Mouse (Mus musculus): ENCODE results near the gene 4933403O08Rik.

DNA sequence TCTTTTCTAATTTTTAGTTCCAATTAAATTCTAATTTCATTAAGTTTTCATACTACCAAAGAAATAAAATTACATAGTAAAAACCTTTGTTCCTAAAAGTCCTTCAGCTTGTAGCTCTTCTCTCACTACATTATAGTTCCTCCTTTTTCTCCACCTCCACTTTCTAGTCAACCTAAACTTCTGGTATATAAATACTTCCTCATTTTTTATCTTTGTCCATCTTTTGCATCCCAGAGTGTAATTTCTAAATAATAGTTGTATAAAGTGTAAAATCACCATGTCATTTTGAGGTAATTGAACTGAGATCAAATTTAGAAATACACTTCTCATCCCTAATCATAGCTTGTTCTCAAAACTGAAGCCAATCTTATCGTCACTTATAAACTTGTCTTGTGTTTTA, 4.1 kb downstream of the 4933403O08Rik start:
- no peak for TF ChIP-seq CTCF (IDR thresholded peaks at IDR 0.05; ENCODE audit: borderline replicate concordance, insufficient read depth, low read length)
- TF ChIP-seq POLR2A (IDR thresholded peaks at IDR 0.05; ENCODE audit: low read depth, low read length) = no peak
